Mouse (Mus musculus) layer of hippocampus, postnatal 14 days (tissue): Measurements from ENCODE around the gene Gm17324. TPM values are rescaled to one million over a fixed set of nuclear protein-coding genes. Genes with fewer than 3 reads are reported as not detected.
"Not testable (repeated sequence)": the region's sequence is repeated elsewhere in the genome, so short reads cannot be mapped to it uniquely, and the experiment has no call there.

Experiments
- DNase-seq, 2 experiments: peaks; one replicate each; pipeline ENCODE4 v3.0.0; 2021 to 2022; ENCODE audit warnings: low spot score in 2 of 2, mixed read lengths in 1 of 2
- long read RNA-seq, 2 experiments: library from polyadenylated mRNA; stranded (forward); transcript quantifications; one replicate each; pipeline ENCODE4 v2.0.0; 2021
- total RNA-seq, 2 experiments: library from RNA; stranded (reverse); gene quantifications; 2 replicates each; pipeline ENCODE4 v1.2.3; 2021

Gene Gm17324
- 1 to 10 TPM; 1.0 to 1.2 TPM for total RNA-seq
- long read RNA-seq, experiment 1, result 0 reads
- long read RNA-seq, experiment 2, result 0 reads

- DNase-seq, result peak; percentile 88 to 90
These were observed at the start of gene Gm17324, which contains the start of gene Mto1 for GRCm38 (mm10) chr9:78447973-78448873. TSS of gene Gm17324 (minus strand) at chr9:78448786. TSS of gene Mto1 (plus strand) at chr9:78448208.

DNA sequence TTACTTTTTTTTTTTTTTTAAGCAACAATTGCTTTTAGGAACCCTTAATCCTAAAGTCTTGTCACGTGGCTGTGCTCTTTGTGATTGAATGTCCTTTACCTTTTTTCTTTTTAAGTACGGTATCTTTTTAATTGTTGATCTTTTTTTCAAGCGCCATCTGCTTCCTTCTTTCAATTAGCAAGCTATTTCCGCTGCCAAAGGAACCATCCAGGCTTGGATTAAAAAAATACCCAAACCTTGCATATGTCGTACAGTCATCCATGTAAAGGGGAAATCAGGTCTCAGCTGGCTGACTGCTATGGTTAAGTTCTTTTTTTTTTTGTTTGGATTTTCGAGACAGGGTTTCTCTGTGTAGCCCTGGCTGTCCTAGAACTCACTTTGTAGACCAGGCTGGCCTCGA is 44.6 kb upstream of the Gm17324 start:
- DNase-seq, result no peak

- DNase-seq, result no peak
These were observed 43.7 kb upstream of the Gm17324 start for GRCm38 (mm10) chr9:78492254-78492653.

DNA sequence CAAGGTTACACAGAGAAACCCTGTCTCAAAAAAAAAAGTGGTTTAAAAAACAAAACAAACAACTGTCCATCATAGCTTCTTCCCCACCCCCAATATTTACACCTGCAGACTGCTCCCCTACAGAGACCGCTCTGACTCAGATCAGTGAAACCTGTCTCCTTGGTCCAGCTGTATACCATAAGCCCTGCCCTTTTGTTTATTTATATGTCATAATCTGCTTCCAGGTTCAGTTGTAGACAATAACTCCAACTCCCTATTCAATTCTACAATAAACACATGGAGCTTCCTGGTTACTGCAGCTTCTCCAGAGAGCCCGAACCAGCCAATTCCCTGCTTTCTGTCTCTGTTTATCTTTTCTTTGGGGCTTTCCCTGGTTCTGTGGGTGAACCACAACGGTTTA is 42.6 kb upstream of the Gm17324 start:
- no peak for DNase-seq

GRCm38 (mm10) chr9:78488890-78489420 is 40.4 kb upstream of the Gm17324 start, which contains the start of gene Eef1a1:
TSS of gene Eef1a1 (minus strand) at chr9:78489151.
- no peak for DNase-seq

DNA sequence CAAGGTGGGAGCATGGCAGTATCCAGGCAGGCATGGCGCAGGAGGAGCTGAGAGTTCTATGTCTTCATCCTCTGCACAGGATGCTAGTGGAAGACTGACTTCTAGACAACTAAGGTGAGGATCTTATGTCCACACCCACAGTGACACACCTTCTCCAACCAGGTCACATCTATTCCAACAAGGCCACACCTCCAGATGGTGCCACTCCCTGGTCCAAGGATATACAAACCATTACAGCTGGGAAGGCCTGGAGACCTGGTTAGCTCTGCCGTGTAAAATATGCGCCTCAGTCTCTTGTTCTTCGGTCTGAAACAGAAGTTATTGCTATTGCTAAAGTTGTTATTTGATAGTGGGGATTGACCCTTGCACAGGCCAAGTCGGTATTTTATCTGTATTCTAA is 39.4 kb upstream of the Gm17324 start:
- DNase-seq, result not testable (repeated sequence)

DNA sequence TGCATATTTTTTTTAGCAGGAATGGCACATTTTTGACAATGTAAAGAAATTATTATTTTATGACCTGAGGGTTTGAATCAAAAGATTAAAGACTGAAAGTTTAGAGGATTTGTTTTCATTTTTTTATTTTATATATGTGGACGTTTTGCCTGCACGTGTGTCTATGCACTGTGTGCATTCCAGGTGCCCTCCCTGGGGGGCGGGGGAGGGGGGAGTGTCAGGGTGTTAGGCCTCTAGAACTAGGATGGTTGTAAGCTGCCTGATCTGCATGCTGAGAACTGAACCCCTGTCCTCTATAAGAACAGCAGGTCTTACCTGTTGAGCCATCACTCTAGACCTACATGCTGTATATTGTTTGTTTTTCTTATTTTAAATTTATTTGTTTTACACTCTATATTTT is 36.1 kb upstream of the Gm17324 start:
- no peak for DNase-seq

GRCm38 (mm10) chr9:78482386-78482785 is 33.8 kb upstream of the Gm17324 start:
- peak in 1 of 2 experiments; percentile 42 for DNase-seq

DNA sequence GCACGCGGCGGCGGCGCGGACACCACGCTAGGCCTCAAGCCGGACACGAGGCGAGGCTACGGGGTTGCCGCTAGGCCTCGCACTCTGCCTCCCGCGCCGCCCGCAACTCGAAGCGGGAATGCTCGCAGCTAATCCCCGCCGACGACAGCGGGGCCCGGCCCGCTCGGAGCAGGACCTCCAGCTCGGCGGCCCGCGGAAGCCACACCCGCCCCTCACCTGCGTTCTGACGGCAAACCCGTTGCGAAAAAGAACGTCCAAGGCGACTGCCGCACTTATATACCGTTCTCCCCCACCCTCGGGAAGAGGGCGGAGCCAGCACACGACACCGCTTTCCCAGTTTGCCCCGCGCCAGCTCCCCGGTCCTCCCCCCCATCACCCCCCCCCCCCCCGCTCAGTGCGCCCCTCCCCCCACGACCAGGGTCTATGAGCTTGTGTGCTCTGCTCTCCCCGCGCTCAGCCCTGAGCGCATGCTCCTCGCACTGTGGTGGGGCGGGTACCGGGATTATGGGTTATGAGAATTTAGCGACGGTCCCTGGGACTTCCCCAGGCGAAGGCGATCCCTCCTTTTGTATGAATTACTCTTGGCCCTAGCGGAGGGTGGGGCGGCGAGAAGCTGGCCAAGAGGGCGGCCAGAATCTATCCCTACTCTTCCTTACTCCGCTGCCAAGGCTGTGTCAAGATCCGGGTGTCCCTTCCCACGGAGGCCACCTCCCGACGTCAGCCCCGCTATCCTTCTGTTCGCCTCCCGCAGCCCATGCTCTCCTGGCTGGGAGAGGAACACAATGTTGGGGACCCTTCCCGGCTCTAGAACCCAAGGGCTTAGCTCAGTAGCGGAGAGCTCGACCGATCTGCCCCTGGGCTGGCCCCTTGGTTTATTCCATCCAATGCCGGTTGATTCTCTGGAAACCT is 33.1 kb upstream of the Gm17324 start:
- peak; percentile 94 to 97 for DNase-seq

DNA sequence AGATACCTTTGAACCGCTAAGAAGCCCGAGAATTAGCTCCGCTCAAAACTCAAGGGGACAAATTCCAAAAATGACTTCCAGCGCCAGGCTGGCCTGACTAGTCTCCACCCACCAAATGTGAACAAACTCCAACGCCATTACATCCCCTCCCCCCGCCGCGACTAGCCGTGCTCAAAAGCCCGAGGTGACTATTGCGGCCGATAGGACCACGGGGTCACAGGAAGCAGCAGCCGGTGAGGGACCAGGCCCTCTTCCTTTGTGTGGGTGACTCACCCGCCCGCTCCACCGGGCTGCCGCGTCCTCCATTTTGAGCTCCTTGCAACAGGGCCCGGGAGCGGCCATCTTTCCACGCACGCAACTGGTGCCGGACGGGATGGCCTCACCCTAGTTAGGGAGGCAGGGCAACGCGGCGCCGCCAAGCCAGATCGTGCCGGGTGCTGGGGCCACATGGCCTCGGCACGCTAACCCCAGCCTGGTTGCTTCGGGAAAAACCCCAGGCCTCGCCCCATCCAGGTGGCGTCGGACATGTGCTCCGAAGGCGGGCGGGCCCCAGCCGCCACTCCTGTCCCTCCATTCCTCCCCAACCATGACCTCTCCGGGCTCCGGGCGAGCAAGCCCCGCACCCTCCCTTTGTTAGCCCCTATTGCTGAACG is 32.2 kb upstream of the Gm17324 start:
- peak; percentile 68 to 73 for DNase-seq

DNA sequence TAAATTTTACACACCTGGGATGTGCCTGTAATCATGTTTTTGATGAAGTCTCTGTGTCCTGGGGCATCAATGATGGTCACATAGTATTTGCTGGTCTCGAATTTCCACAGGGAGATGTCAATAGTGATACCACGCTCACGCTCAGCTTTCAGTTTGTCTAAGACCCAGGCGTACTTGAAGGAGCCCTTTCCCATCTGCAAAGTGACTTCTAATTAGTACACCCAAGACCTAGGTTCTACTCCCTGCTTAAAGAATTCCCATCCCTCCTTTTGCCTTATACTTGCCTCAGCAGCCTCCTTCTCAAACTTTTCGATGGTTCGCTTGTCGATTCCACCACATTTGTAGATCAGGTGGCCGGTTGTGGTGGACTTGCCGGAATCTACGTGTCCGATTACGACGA is 31.6 kb upstream of the Gm17324 start:
- DNase-seq, result not testable (repeated sequence)

DNA sequence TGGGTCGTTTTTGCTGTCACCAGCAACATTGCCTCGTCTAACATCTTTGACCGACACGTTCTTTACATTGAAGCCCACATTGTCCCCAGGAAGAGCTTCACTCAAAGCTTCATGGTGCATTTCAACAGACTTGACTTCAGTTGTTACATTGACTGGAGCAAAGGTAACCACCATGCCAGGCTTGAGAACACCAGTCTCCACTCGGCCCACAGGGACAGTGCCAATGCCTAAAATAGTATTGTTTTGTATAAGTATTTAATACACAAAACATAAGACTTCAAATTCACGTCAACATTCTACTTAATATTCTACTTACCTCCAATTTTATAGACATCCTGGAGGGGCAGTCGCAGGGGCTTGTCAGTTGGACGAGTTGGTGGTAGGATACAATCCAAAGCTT is 30.7 kb upstream of the Gm17324 start:
- DNase-seq, result not testable (repeated sequence)

DNA sequence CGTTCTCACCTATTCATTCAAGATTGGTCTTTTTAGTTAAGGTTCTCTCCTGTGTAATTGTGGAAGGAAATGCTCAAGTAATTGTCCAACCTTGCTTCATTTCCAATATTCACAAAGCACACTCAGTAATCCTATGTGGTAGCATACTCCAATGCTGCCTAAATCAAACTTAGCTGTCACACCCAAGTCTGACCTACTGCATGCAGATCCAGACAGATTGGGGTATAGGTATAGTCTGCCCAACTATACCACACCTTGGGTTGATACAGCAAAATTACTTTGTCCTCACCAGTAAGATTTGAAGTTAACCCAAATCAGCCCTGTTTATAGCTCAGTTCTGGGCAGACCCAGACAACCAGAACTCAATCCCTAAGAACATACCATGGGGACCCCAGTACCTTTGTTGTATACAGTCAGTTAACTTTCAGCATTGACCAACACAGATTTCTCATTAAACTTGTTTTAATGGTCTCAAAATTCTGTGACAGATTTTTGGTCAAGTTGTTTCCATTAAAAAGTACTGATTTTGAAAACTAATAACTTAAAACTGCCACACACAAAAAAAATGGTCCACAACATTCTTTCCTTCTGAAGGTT is 29.5 kb upstream of the Gm17324 start:
- DNase-seq, result not testable (repeated sequence)

- peak in 1 of 2 experiments; percentile 43 for DNase-seq
These were observed 28.5 kb upstream of the Gm17324 start for GRCm38 (mm10) chr9:78477021-78477551.

DNA sequence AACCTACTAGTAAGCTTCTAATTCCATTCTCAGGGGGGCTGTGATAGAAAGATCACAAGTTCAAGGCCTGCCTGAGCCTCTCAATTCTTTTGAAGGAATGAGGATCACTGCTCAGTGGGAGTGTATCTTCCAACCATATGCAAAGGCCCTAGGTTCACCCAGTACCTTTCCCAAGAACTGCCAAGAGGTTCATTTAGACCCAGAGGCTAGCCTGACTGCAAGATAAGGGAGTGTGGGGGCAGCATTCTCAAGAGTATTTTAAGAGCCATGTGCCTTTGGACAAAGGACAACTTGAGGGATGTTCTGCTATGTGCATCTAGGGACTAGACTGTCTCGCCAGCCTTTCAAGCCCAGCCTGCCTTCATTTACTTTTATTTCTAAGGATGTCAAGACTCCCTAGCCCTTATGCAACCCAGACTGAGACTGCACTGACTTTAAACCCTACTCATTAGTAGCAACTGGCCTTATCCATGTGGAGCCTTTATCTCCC is 28.0 kb upstream of the Gm17324 start:
- no peak for DNase-seq

DNA sequence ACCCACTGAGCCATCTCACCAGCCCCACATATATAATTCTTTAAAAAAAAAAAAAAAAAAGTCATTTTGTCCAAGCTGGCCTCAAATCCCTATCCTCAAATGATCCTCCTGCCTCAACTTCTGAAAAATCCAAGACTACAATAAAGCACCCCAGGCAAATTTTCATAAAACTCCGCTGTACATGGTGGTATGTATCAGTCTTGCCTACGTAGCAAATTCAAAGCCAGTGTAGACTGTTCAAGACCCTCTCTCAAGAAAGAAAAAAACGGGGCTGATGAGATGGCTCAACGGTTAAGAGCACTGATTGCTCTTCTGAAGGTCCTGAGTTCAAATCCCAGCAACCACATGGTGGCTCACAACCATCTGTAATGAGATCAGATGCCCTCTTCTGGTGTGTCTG is 27.3 kb upstream of the Gm17324 start:
- no peak for DNase-seq

DNA sequence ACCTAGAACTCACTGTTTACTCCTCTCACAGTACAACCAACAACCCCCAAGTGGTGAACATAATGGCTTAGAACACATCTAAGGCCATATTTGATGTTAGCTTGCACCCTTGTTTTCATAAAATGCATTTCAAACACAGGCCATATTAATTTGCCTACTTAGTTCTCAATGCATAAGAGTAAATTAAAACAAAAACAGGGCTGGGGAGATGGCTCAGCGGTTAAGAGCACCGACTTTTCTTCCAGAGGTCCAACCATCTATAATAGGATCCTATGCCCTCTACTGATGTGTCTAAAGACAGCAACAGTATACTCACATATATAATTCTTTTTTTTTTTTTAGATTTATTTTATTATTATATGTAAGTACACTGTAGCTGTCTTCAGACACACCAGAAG is 26.8 kb upstream of the Gm17324 start:
- DNase-seq, result no peak

DNA sequence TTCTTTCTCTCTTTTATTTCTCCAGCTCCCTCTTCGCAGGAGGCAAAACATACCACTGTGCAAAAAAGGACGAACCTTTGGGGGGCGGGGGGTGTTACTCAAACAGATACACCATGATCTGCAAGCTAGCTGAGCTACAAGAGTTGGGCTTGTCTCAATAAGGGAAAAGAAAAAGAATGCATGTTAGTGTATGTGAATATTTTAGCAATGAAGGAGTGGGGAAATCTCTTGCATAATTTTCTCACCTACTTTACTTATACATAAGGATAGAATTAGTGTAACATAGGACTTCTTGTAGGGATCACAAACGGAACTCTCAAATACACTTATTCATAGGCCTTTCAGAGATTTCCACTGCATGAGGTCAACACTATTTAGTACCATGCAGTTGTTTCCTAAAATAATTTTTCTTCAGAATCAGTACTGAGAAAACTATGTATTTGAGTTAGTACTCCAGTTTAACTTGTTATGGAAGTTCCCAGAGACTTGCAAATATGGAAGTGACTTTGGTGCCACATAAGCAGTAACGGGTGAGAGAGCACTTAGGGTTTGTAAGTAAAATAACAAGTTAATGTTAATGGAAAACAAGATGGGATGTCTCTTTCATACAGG is 26.3 kb upstream of the Gm17324 start:
- no peak for DNase-seq

DNA sequence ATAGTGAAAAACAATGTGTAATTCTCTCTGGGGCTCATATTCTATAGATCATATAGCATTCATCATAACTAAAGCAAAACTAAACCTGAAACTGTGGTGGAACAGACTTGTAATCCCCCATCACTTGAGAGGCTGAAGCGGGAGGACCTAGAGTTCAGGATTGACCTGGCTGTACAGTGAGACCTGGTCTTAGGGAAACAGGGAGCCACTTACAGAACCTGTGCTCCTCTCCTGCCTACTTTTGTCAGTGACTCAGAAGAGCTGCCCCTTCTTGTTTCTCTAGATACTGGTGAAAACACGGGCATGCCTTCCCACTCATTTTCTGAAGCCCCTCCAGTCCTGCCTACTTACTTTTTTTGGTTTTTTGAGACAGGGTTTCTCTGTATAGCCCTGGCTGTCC is 25.7 kb upstream of the Gm17324 start:
- DNase-seq, result no peak

DNA sequence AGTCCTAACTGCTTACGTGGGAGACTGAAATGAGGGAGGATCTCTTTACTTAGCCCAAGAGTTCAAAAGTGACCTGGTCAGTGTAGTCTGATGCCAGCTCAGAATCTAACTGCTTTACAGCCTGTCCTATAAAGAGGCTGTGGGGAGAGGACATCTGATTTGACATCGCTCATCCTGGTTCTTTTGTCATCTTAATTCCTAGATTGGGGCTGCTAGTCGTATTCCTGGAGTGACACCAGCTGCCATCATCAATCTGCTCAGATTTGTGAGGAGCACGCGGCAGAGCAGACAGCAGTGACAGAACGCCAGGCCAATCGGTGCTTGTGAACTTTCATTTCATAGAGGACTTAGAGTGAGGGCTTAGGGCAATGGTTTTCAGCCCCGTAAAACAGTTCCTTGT is 25.0 kb upstream of the Gm17324 start:
- peak in 1 of 2 experiments; percentile 50 for DNase-seq
